Mouse (Mus musculus) MEL (cell line): Measurements from ENCODE around the gene Lrrc26.

Source experiments
- CHD1 ChIP-seq: IDR thresholded peaks from 2 replicates; pipeline ENCODE4 v1.6.1; 2012; ENCODE audit warnings: low read depth, mild to moderate bottlenecking, inconsistent platforms, low read length, improper control_type of control experiment
- CTCF ChIP-seq, 3 experiments: IDR thresholded peaks in 2 of 3; conservative IDR thresholded peaks in 1 of 3; 2 replicates each; pipeline ENCODE4 v1.5.1; 2011 to 2012; ENCODE audit warnings: low read length in 3 of 3, low read depth in 2 of 3, mild to moderate bottlenecking in 2 of 3, improper control_type of control experiment in 1 of 3, inconsistent platforms in 1 of 3, mixed read lengths in 1 of 3, moderate library complexity in 1 of 3; ENCODE audit not compliant: control insufficient read depth in 1 of 3, insufficient read depth in 1 of 3, poor library complexity in 1 of 3, severe bottlenecking in 1 of 3
- E2F4 ChIP-seq: IDR thresholded peaks from 2 replicates; pipeline ENCODE4 v1.6.1; 2011; ENCODE audit warnings: low read depth, low read length, improper control_type of control experiment, borderline replicate concordance
- EP300 ChIP-seq, 2 experiments: IDR thresholded peaks; 2 replicates each; pipeline ENCODE4 v1.6.1; 2011; ENCODE audit warnings: improper control_type of control experiment in 2 of 2, low read length in 2 of 2, low read depth in 1 of 2, mild to moderate bottlenecking in 1 of 2
- MAFK ChIP-seq: IDR thresholded peaks from 2 replicates; pipeline ENCODE4 v1.6.1; 2011; ENCODE audit warnings: low read depth, mild to moderate bottlenecking, low read length, improper control_type of control experiment, borderline replicate concordance
- MAX ChIP-seq: IDR thresholded peaks from 2 replicates; pipeline ENCODE4 v1.6.1; 2011; ENCODE audit warnings: low read length, improper control_type of control experiment
- NRF1 ChIP-seq: IDR thresholded peaks from 2 replicates; pipeline ENCODE4 v1.6.1; 2014; ENCODE audit warnings: low read depth, mild to moderate bottlenecking, inconsistent platforms, low read length, improper control_type of control experiment, moderate library complexity; ENCODE audit not compliant: poor library complexity, insufficient read depth, severe bottlenecking
- RAD21 ChIP-seq: IDR thresholded peaks from 2 replicates; pipeline ENCODE4 v1.6.1; 2011; ENCODE audit warnings: mild to moderate bottlenecking, low read depth, low read length, improper control_type of control experiment
- RCOR1 ChIP-seq: IDR thresholded peaks from 2 replicates; pipeline ENCODE4 v1.6.1; 2012; ENCODE audit warnings: low read depth, mild to moderate bottlenecking, inconsistent platforms, low read length, improper control_type of control experiment
- TAL1 ChIP-seq: IDR thresholded peaks from 2 replicates; pipeline ENCODE4 v1.6.1; 2012; ENCODE audit warnings: mild to moderate bottlenecking, inconsistent platforms, low read length, moderate library complexity, mixed read lengths
- ZMIZ1 ChIP-seq: IDR thresholded peaks from 2 replicates; pipeline ENCODE4 v1.6.1; 2012; ENCODE audit warnings: low read depth, mild to moderate bottlenecking, inconsistent platforms, low read length, improper control_type of control experiment, moderate library complexity

GRCm38 (mm10) chr2:25244144-25244543 is 45.6 kb upstream of the Lrrc26 start:
- TF ChIP-seq EP300 (IDR thresholded peaks at IDR 0.05; ENCODE audit: low read depth in 1 of 2, low read length in 2 of 2) (no peak), MAX (no peak), CTCF (IDR thresholded peaks at IDR 0.05 in 2 of 3, conservative IDR thresholded peaks at IDR 0.05 in 1 of 3; ENCODE audit: control insufficient read depth in 1 of 3, insufficient read depth in 1 of 3, low read depth in 2 of 3, low read length in 3 of 3, poor library complexity in 1 of 3, severe bottlenecking in 1 of 3) (no peak), RAD21 (no peak), E2F4 (no peak), CHD1 (no peak), TAL1 (no peak), RCOR1 (no peak), ZMIZ1 (no peak), MAFK (no peak), NRF1 (no peak)
